Mouse (Mus musculus) gastrocnemius, postnatal 10 days (tissue): ENCODE results near the gene Zfp629. TPM values are rescaled to one million over a fixed set of nuclear protein-coding genes. Genes with fewer than 3 reads are reported as not detected.
"Not testable (repeated sequence)": the region's sequence is repeated elsewhere in the genome, so short reads cannot be mapped to it uniquely, and the experiment has no call there.

ENCODE experiments used
- DNase-seq: peaks from one replicate; pipeline ENCODE4 v3.0.0; 2021; ENCODE audit warnings: mixed read lengths
- long read RNA-seq, 2 experiments: library from polyadenylated mRNA; stranded (forward); transcript quantifications; one replicate each; pipeline ENCODE4 v2.0.0; 2021
- total RNA-seq, 2 experiments: library from RNA; stranded (reverse); gene quantifications; 2 replicates each; pipeline ENCODE4 v1.2.3; 2021

The Zfp629 gene
- 10 to 100 TPM in 1 of 2 experiments, 1 to 10 TPM in 1; 9.2 to 14.7 TPM for total RNA-seq
- long read RNA-seq, experiment 1, full-length matches to known transcripts: 2 of 3 reads
- long read RNA-seq, experiment 1, partial matches to known transcripts: 0 of 3 reads
- long read RNA-seq, experiment 1, other reads (novel, unspliced or antisense): 1 of 3 reads
- long read RNA-seq, experiment 2, full-length matches to known transcripts: 2 of 8 reads
- long read RNA-seq, experiment 2, partial matches to known transcripts: 0 of 8 reads
- long read RNA-seq, experiment 2, other reads (novel, unspliced or antisense): 6 of 8 reads

DNA sequence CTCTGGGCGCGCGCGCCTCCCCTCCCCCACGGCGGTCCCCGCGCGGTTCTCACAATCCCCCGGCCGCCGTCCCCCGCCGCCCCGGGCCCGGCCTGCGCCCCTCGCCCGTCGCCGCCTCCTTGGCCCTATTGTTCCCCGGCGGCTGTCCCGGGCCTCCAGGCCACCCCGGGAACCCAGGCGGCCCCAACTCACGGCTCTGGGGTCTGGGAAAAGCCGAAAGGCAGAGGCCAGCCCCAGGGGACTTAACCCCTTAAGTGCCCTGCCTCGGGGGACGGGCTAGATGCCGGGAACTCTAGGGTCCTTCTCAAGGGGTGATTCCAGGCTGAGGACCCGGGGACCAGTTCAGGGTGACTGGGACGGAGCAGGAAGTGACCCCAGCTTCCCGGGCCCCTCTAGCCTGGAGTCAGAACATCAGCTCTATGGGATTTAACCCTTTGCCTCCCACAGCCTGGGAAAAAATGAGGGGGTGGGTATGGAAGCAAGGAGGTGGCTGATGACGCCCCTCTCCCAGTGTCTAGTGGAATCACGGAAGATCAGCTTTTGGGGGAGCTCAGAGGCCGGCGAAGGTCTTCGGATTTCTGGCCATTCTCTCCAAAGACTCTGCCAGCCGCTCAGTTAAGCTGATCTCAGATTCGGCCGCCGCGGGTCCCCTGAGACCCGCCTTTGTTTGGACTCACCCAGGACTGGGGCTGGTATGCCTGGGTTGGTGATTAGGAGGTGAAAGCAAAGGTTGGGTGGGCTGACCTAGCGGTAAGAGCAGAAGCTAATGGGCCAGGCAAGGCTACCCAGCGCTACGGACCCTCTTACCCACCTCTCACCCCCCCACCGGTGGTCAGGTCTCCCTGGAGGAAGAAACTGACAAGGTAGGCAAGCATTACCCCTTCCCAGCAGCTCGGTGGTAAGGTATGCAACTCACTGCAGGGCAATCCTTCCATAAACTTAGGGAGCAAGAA lies at the start of gene Zfp629:
Gene Zfp629 (minus strand): TSS at position 907 of the 953 bp plus-strand sequence.
- DNase-seq: peak; percentile 63

DNA sequence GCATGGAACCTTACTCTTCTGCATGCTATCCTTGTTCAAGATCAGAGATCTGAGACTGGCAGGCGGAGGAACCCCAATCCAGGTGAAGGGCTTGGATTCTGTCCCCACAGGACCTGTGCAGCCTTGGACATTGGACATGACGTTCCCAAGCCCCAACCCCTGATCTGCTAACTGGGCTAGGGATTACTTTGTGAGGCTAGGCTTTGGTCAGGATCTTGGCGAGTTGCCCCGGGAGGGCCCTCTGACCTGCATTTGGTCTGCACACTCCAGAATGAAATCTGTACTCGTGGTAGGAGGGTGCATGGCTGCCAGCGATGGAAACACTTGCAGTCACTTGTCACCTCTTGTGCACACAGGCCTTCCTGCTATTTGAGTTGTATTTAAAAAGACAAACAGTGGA lies 47.3 kb upstream of the Zfp629 start:
- no peak for DNase-seq

DNA sequence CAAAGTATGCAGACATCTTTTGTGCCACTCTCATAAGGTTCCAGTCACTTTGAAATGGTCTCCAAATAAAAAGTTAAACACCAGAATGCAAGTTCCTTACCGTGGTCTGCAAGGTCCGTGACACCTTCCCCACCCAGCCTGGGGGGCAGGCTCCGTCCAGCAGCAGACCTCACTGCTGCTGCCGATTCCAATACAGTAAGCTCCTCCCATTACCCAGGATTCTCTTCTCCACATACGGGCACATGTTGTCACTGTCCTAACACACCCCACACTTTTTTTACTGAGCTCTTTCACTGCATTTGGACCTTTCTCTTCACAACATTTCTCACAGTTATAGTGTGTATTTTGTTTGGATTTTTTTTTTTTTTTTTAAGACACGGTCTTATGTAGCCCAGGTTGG lies 46.2 kb upstream of the Zfp629 start:
- DNase-seq: no peak

GRCm38 (mm10) chr7:127660882-127661281 lies 45.3 kb upstream of the Zfp629 start:
- no peak for DNase-seq

DNA sequence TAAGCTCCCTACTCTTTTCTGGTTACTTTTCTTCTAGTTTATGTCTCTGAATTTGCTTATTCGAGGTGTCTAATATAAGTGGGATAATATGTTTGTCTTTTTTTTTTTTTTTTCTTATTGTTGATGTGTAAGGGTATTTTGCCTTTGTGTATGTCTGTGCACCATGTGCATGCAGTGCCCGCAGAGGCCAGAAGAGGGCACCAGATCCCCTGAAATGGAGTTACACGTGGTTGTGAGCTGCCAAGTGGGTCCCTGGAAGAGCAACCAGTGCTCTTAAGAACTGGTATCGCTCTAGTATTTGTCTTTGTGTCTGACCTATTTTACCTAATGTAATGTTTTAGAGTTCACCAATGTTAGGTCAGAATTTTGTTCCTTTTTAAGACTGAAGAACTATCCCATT lies 41.3 kb upstream of the Zfp629 start:
- DNase-seq: peak; percentile 73

- DNase-seq: no peak
Measured at GRCm38 (mm10) chr7:127654318-127654717, 38.7 kb upstream of the Zfp629 start.

- no peak for DNase-seq
Measured at GRCm38 (mm10) chr7:127652050-127652449, 36.5 kb upstream of the Zfp629 start.

GRCm38 (mm10) chr7:127651624-127652023 lies 36.0 kb upstream of the Zfp629 start:
- DNase-seq: no peak

- no peak for DNase-seq
Measured at GRCm38 (mm10) chr7:127649206-127649605, 33.6 kb upstream of the Zfp629 start.

GRCm38 (mm10) chr7:127648516-127649201 lies 33.1 kb upstream of the Zfp629 start:
- no peak for DNase-seq

GRCm38 (mm10) chr7:127647576-127647975 lies 32.0 kb upstream of the Zfp629 start:
- not testable (repeated sequence) for DNase-seq

DNA sequence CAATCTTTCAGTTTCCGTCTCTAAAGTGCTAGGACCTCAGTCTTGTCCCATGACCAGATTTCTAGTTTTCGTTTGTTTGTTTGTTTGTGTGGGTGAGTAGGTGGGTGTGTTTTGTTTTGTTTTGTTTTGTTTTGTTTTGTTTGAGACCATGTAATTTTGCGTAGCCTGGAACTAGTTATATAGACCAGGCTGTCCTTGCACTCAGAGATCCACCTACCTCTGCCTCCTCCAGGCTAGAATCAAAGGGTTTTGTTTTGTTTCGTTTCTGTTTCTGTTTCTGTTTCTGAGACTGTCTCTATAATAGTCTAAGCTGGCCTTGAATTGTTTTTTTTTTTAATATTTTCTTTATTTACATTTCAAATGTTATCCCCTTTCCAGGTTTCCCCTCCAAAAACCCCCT lies 30.8 kb upstream of the Zfp629 start:
- DNase-seq: no peak

GRCm38 (mm10) chr7:127642254-127642653 lies 26.7 kb upstream of the Zfp629 start:
- DNase-seq: no peak

DNA sequence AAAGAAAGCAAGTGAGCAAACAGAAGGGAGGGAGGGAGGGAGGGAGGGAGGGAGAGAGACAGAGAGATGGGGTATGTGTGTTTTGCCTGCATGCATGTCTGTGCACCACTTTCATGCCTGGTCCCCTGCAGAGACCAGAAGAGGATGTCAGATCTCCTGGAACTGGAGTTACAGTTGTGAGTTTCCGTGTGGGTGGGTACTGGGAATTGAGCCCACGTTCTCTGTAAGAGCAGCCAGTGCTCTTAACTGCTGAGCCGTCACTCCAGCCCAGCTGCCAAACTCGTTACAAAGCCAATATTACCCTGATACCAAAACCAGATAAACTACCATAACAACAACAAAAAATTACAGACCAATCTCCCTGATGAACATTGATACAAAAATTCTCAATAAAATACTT lies 25.7 kb upstream of the Zfp629 start:
- DNase-seq: no peak

GRCm38 (mm10) chr7:127636963-127637362 lies 21.4 kb upstream of the Zfp629 start:
- DNase-seq: peak; percentile 79

GRCm38 (mm10) chr7:127631416-127631815 lies 15.8 kb upstream of the Zfp629 start:
- DNase-seq: no peak

- no peak for DNase-seq
Measured at GRCm38 (mm10) chr7:127628646-127629045, 13.0 kb upstream of the Zfp629 start.

DNA sequence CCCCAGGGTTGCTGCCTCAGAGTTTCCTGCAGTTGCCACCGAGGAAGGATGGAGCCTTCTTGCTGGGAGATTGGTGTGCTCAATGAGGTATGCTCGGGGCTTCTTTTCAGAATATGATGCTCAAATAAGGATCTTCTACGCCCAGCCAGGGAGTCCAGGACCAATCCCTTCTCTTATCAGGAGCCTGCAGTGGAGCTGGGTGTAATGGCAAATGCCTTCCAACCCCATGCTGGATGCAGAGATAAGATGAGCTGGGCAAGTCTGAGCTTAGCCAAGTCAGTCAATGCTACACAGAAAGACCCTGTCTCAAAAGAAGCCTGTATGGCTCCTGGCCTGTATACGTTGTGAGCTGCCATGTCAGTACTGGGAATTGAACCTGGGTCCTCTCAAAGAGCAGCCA lies 10.9 kb upstream of the Zfp629 start:
- DNase-seq: no peak

DNA sequence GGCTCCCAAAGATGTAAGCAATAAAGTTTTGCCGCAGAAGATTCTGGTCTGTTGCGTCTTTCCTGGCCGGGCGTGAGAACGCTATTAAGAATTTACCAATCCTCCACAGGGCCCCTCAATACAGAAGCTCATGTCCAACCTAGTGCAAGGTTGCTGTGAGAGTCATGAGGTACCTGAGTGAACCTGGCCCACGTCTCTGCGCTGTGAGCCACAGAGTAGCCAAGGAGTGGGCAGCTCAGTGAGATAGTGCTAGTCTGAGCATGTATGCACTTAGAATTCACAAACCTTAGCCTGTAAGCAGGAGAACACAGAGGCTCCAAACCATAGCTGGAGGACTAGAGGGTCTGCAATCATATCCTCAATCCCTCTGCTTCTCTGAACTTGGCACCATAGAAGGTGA lies 10.4 kb upstream of the Zfp629 start:
- no peak for DNase-seq

DNA sequence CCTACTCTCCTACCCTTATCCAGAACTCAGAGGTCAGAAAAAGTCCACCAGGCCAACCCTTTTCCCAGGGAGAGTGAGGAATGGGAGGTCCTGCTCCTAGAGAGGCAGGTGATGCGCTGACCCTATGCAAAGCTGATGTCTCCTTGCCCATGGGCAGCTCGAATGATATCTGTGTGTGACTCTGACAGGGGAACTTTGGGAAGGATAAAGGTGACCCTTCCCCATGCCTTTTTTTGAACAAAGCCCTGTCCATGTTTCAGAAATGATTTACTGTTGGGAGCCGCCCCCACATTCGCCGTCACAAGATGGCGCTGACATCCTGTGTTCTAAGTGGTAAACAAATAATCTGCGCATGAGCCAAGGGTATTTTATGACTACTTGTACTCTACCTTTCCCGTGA lies 2.8 kb upstream of the Zfp629 start:
- not testable (repeated sequence) for DNase-seq

DNA sequence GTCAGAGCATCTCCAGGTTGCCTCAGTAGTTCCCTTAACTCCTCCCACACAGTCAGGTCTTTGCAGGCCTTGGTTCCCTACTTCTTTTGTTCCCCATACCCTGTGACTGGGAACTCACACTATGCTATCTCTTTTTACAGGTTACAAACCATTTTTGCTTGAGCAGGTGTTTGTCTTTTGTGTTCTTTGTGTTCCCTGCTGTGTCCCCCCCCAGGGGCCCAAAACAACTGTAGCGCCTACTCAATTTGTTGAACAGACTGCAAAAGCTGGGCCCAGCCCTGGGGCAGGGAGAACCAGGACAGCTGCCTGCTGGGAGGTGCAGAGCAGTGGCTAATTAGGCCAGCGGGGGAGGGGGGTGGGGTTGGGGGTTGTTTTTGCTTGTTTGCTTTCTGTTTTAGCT lies 2.4 kb upstream of the Zfp629 start:
- no peak for DNase-seq

GRCm38 (mm10) chr7:127616881-127617280 lies 1.3 kb upstream of the Zfp629 start:
- DNase-seq: no peak

DNA sequence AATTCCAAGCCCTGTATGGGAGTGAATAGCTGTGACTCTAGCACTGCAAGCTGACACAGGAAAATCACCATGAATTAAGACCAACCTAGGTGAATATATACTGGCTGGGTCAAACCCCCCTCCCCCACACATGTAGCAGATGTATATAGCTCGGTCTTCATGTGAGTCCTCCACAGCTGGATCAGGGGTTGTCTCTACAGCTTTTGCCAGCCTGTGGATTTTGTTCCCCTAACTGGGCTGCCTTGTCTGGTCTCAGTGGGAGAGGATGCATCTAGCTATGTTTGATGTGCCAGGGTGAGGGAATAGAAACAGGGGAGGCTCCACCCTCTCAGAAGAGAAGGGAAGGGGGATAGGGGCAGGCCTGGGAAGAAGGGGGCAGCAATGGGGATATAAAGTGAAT lies 739 bp upstream of the Zfp629 start:
- no peak for DNase-seq
